Mouse (Mus musculus): ENCODE data around the gene Dapk3.
"Not testable (repeated sequence)": the region's sequence is repeated elsewhere in the genome, so short reads cannot be mapped to it uniquely, and the experiment has no call there.

Dapk3 gene

DNA sequence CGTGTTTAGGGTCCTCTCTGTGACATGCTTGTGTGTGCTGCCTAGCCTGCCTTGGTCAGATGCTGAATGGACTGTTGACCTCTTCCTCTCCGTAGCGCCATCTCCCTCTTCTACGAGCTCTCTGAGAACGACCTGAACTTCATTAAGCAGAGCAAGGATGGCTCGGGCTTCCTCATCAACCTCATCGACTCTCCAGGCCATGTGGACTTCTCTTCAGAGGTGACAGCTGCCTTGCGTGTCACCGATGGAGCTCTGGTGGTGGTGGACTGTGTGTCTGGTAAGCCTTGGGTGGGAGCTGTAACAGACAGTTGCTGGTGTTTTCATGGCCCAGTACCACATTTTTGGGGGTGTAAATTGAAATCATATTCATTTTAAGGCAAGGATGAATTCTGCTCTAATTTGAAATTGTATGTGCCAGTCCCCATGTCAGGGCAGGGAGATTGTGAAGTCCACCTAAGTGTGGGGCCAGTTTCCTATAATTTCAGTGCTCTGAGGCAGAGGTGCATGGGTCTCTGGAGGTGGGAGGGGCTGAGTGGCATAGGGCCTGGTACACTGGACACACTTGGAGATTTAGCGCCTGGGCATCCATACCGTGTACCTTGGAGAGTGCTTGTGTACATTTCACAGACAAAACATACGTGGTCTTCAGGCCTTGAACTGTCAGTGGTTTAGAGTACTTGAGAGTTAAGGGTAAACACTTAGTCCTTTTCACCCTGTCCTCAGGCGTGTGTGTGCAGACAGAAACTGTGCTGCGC is 4.7 kb upstream of the Dapk3 start:
- in situ Hi-C loops (cut with MboI, MseI) = no loop called here

DNA sequence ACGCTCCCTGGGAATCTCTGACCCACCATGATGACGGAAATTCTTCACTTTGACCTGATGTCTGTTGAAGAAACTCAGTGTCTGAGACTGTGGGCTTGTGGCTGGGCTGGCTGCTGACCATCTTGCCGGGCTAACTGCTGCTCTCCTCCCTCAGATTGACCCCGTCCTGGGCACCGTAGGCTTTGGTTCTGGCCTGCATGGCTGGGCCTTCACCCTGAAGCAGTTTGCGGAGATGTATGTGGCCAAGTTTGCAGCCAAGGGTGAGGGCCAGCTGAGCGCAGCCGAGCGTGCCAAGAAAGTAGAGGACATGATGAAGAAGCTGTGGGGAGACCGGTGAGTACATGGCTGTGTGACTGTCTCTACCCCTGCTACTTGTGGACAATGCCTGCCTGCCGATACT is 3.9 kb upstream of the Dapk3 start:
- in situ Hi-C loops (cut with MboI, MseI) = no loop called here

DNA sequence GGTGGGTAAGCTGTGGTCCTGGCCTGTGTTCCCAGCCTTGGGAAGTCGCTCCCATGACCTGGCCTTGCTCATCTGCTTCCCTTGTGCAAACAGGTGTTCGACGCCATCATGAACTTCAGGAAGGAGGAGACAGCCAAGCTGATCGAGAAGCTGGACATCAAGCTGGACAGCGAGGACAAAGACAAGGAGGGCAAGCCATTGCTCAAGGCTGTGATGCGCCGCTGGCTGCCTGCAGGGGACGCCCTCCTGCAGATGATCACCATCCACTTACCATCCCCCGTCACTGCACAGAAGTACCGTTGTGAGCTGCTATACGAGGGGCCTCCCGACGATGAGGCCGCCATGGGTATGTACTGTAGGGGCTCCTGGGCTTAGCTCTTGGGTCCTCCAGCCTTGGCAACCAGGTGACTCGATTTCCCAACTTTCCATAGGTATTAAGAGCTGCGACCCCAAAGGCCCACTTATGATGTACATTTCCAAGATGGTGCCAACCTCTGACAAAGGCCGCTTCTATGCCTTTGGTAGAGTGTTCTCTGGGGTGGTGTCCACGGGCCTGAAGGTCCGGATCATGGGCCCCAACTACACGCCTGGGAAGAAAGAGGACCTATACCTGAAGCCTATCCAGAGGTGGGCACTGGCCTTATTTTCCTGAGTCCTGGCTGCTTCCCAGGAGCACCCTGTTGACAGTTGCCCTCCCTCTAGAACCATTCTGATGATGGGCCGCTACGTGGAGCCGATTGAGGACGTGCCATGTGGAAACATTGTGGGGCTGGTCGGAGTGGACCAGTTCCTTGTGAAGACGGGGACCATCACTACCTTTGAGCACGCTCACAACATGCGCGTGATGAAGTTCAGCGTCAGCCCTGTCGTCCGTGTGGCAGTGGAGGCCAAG is 3.1 kb upstream of the Dapk3 start:
- in situ Hi-C loops (cut with MboI, MseI) = no loop called here

DNA sequence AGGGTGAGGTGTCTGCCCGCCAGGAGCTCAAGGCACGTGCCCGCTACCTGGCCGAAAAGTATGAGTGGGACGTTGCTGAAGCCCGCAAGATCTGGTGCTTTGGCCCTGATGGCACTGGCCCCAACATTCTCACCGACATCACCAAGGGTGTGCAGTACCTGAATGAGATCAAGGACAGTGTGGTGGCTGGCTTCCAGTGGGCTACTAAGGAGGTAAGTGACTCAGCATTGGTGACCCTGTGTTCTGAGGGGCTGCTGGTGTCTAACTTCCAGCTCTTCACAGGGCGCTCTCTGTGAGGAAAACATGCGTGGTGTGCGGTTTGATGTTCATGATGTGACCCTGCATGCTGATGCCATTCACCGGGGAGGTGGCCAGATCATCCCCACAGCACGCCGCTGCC is 1.9 kb upstream of the Dapk3 start:
- in situ Hi-C loops (cut with MboI, MseI) = no loop called here

DNA sequence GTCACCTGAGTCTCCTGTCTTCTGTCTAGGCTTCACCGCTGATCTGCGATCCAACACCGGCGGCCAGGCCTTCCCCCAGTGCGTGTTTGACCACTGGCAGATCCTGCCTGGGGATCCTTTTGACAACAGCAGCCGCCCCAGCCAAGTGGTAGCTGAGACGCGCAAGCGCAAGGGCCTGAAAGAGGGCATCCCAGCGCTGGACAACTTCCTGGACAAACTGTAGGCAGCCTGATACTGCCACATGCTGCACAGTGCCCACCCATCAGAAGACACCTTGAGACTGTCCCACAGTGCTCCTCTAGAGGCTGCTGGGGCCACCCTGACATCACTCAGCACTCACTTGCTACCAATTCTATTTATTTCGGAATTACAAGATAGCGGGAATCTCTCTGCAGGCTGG is 945 bp upstream of the Dapk3 start:
- in situ Hi-C loops (cut with MboI, MseI) = not testable (repeated sequence)

DNA sequence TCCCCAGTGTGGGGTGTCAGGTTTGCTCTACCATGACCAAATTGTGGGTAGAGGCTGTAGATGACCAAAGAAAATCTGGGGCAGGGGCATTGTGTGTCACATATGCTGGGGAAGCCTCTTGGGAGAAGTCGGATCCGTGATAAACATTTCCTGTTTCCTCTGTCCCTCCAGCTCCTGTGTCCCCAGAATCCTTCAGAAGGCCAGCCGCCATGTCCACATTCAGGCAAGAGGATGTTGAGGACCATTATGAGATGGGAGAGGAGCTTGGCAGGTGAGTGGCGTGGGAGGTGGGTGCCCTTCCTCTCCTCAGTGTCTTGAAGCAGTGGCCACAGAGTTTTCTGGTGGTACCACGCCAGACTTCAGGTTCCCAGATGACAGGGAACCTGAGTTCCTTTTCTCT is 1.0 kb downstream of the Dapk3 start, which contains the start of gene 4930442H23Rik:
TSS of gene 4930442H23Rik (minus strand) at position 45 of the 400 bp plus-strand sequence.
- in situ Hi-C loops (cut with MboI, MseI) = no loop called here

DNA sequence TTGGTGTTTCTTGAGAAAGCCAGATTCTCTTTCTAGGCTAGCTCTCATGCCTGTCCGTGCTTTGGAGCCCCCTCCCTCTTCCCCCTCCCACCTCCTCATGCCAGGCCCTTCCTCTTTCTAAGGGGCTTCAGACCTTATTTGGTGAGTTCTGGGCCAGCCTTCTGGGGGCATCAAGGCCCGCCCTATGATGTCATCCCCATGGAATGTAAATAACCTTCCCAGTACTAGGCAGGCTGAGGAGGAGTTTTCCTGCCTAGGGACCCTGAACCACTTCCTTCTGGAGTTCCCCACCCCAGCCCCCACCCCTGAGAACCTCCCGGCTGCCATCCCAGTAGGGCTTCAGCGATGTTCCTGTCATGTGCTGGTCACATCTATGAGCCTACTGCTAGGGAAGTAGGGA is 2.0 kb downstream of the Dapk3 start:
- in situ Hi-C loops (cut with MboI, MseI) = no loop called here

DNA sequence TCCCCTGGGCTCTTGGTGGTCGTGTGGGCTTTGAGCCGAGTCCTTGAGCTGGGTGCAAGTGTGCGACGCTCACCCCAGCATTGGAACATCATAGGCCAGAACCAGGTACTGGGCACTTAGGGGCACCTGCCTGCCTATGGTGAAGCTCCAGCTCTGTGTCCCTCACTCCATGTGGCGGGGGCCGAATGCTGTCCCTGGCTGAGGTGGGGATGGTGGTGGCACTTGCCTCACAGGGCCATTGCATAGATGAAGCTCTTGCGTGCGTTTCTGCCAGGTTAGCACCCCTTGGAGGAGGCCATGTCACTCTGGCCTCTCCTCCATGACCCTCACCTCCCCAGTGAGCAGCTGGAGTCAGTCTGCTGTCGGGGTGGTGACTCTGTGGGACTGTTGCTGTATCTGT is 4.4 kb downstream of the Dapk3 start:
- in situ Hi-C loops (cut with MboI, MseI) = no loop called here

DNA sequence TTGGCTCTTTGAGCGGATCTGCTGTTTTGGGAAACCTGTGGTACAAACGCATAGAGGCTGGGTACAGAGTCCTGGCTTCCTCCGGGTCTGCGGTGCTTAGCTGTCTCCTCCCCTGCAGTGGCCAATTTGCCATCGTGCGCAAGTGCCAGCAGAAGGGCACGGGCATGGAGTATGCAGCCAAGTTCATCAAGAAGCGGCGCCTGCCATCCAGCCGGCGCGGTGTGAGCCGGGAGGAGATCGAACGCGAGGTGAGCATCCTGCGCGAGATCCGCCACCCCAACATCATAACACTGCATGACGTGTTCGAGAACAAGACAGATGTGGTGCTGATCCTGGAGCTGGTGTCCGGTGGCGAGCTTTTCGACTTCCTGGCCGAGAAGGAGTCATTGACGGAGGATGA is 7.0 kb downstream of the Dapk3 start:
- in situ Hi-C loops (cut with MboI, MseI) = no loop called here

DNA sequence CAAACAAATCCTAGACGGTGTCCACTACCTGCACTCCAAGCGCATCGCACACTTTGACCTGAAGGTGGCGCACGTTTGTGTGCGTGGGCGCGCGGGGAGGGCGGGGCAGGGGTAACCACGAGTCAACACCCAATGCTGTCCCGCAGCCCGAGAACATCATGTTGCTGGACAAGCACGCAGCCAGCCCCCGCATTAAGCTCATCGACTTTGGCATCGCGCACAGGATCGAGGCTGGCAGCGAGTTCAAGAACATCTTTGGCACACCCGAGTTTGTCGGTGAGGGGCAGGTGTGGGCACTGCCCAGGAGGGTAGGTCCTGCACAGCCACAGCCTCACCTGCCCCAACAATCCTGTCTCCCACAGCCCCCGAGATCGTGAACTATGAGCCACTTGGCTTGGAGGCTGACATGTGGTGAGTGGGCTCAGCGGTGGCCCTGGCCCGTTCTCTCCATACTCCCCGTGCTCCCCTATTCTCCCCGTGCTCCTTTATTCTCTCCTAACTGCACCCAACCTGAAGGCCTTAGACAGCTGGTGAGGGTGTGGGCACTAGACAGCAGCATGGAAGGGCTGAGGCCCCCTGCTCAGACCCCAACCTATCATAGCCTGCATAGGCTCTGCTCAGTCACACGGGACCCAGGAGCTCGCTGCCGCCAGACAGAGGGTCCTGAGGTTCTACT is 7.6 kb downstream of the Dapk3 start:
- in situ Hi-C loops (cut with MboI, MseI) = no loop called here

DNA sequence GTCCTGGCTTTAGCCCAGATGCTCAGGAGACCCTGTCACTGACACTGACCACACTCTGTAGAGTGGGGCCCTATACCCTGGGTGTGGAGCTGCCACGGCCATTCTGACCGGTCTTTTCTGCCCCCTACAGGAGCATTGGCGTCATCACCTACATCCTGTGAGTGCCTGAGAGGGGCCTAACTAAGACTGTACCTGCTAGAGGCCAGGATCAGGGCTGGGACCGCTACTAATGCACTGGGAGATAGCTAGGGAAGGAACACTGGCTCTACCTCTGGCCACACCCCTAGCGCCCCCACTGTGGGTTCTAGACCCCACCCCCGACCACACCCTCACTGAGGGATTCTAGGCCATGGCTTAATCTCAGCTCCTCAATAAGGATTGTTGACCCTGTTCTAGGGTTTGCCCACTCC is 8.1 kb downstream of the Dapk3 start:
- in situ Hi-C loops (cut with MboI, MseI) = no loop called here

DNA sequence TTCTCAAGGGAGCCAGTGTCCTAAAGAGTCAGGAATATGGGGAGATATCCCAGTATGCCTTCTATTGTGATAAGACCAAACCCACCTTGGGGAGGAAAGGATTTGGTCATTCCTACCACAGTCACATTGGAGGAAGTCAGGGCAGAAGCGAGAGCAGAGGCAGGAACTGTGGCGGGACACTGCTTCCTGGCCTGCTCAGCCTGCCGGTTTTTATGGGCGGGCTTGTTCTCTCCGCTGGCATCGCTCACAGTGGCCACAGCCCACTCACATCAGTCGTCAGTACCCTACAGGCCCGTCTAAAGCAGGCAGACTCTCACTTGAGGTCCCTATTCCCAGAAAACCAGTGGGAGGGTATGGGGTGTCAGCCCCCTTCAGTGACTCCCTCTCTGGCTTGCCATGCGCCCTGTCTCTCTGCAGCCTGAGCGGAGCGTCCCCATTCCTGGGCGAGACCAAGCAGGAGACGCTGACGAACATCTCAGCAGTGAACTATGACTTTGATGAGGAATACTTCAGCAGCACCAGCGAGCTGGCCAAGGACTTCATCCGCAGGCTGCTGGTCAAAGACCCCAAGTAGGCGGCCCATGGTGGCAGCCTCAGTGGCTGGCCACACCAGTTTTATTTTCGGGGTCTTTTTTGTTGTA is 8.7 kb downstream of the Dapk3 start:
- in situ Hi-C loops (cut with MboI, MseI) = no loop called here

DNA sequence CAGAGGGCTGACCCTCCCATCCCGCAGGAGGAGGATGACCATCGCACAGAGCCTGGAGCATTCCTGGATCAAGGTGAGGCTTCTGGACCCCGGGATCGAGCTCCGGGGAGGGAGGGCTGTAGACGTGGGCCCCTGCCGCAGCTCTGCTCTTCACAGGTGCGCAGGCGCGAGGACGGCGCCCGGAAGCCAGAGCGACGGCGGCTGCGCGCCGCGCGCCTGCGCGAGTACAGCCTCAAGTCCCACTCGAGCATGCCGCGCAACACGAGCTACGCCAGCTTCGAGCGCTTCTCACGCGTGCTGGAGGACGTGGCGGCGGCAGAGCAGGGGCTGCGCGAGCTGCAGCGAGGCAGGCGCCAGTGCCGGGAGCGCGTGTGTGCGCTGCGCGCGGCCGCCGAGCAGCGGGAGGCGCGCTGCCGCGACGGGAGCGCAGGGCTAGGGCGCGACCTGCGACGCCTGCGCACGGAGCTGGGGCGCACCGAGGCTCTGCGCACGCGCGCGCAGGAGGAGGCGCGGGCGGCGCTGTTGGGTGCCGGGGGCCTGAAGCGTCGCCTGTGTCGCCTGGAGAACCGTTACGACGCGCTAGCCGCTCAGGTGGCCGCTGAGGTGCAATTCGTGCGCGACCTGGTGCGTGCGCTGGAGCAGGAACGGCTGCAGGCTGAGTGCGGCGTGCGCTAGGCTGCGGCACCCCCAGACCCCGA is 9.6 kb downstream of the Dapk3 start:
- in situ Hi-C loops (cut with MboI, MseI) = no loop called here

DNA sequence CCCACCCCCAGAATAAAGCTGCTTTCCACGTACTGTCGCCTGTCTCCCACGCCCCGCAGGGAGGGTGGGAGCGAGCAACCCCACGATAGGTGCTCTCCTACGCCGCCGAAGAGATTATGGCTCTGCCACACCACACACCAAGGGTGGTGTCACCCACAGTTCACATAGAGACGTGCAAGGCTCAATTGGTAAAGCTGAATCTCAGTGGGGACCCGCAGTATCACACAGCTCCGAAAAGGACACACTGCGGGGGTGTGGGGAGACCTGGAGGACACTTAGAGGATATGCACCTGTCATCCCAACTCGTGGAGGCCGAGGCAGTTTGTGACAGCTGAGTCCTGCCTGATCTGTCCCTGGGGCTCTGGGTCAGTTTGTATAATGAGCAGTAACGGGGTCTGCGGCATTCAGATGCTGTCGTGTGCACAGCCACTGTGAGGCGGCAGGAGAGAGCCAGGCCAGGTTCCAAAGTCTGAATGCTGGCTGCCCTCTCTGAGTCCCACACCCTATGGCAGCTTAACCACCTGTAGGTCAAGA is 10.2 kb downstream of the Dapk3 start:
- in situ Hi-C loops (cut with MboI, MseI) = no loop called here

DNA sequence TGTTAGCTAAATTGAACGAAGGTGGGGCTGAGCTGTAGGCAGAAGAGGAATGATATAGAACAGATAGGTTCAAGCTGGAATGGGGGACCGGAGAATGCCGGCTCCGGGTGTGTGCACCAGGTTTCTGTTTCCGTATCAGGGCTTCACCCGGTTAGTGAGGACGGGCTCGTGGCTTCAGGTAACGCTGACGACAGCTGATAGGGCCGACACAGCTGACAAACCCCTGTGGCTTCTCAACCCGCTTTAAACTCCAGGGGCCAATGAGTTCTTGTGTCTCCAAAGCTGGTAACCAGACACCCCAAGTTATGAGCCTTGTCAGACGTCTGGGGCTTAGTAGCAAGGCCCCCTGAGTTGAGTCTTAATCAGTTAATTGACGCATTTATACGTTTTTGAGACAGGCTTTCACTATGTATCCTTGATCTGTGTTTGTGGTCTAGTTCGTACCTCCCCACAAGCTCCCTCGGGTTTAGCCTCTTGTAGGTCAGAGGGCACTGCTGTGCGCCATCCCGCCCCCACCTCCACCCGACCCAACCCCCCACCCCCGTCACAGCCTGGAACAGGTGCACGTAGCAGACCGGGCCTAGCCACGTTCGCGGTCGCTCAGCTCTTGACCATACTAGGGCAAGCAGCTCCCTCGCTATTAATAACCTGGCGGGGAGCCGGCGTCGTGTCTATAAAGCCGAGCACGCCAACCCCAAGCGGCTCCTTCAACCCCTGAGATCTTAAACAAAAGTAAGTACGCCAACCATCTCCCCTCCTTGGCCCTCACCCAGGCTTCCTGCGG is 11.4 kb downstream of the Dapk3 start:
- in situ Hi-C loops (cut with MboI, MseI) = no loop called here

DNA sequence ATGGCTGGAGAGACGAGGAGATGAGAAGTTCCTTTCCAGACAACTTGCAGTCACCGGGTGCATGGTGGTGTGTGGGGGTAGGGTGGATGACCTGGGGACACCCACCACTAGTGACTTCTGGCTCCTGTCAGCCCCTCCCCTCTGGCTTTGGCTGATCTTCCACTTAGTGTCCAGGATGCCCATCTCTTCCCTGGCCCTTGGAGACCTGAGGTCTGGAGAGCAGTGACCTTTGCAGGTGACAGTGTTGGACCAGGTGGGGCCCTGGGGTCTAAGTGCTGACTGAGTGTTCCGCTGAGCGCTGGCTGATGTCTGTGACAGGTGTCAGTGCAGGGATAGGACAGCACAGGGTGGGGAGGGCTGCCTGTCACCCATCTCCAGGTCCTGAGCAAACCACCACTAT is 12.5 kb downstream of the Dapk3 start:
- in situ Hi-C loops (cut with MboI, MseI) = loop anchor here (5.0 kb wide), 1 partner anchor 42 kb away; no protein-coding TSS in a partner anchor

DNA sequence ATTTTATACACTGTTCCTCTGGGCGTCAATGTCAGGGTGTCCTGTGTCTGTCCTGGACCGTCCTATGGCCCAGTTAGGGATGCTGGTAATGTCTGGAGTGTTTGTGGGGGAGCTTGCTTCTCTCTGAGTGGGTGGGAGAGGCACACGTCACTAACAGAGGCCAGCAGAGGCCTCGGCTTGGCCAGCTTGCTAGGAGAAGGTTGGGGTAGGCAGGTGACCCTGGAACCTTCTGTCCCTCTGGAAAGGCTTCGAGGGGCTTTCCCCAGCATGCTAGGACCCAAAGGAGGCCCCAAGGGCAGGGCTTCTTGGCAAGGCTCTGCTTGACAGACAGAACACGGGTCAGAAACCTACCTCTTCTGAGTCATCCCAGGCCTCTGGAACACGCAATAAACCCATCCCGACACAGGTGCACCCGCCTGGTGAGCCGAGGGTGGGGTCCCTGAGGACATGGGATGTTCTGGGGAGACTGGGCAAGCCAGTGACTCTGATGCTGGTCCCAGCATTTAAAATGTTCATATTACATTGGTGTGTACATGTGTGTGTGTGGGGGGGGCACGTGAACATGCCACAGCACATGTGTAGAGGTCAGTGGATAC is 13.8 kb downstream of the Dapk3 start:
- in situ Hi-C loops (cut with MboI, MseI) = loop anchor here (5.0 kb wide), 1 partner anchor 41 kb away; no protein-coding TSS in a partner anchor

DNA sequence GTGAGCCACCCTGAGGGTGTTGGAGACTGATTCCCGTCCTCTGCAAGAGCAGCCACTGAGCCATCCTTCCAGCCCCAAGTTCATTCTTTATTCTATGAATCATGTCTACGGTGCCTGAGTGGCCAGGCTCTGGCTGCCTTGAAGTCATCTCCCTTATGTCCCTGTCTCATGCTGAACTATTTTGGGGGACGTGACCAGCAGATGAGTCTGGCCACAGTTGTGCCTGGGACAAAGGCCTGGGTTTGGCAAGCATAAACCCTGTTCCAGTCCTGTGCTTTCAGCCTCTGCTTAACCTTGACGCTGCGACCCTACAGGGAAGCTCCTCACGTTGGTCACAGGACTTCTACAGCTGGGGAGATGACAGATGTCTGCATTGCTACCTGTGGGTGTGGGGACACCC is 14.5 kb downstream of the Dapk3 start:
- in situ Hi-C loops (cut with MboI, MseI) = loop anchor here (5.0 kb wide), 1 partner anchor 40 kb away; no protein-coding TSS in a partner anchor

DNA sequence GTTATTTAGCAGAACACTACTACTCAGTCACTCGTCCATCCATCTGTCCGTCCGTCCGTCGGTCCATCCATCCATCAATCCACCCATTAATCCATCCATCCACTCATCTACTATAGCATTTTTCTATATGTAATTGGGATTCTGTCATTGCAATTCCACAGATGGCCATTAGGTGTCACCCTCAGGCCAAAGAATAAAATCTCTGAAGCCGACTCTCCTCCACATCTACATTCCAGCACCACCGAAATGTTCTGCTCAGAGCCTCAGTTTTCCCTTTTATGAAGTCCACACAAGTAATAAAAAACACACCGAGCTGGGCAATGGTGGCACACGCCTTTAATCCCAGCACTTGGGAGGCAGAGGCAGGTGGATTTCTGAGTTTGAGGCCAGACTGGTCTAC is 15.4 kb downstream of the Dapk3 start:
- in situ Hi-C loops (cut with MboI, MseI) = loop anchor here (5.0 kb wide), 1 partner anchor 39 kb away; no protein-coding TSS in a partner anchor

All from T-helper 1 cell (primary cell).